Mouse (Mus musculus) brown adipose tissue, adult 24 weeks (tissue): ENCODE measurements around the gene Ncln. TPM values are rescaled to one million over a fixed set of nuclear protein-coding genes. Genes with fewer than 3 reads are reported as not detected.

Experiments used
- H3K27ac ChIP-seq: fragments of 200-500 bp; replicated peaks from 2 replicates; pipeline ENCODE4 v1.5.1; 2012; ENCODE audit warnings: low read depth, mild to moderate bottlenecking, low read length
- H3K4me1 ChIP-seq: fragments of 200-500 bp; 2 replicates; pipeline ENCODE4 v1.6.1; 2012; ENCODE audit warnings: low read length, mixed read lengths; ENCODE audit not compliant: control insufficient read depth, insufficient read depth, insufficient read length
- H3K4me3 ChIP-seq: fragments of 200-500 bp; 2 replicates; pipeline ENCODE4 v1.5.1; 2012; ENCODE audit warnings: low read depth, mild to moderate bottlenecking, low read length, moderate library complexity; ENCODE audit not compliant: insufficient read depth
- polyA plus RNA-seq: library from polyadenylated mRNA; stranded (reverse); fragments of >200 nt; gene quantifications from 2 replicates; pipeline ENCODE4 v1.2.4, GENCODE M21; 2012; ENCODE audit not compliant: missing spikeins, insufficient read depth, insufficient read length

Gene Ncln
- polyA plus RNA-seq: 13.9 and 17.9 TPM in 2 replicates

- peak within 1 kb of the TSS; percentile 77 for H3K4me3 ChIP-seq
- peak within 1 kb of the TSS; percentile 96 for H3K27ac ChIP-seq
- H3K4me1 ChIP-seq: peaks cover 25% of the 10 kb centered on the region
Measured at GRCm38 (mm10) chr10:81496264-81496901, at the start of gene Ncln. Ncln (minus strand) TSS chr10:81496392.

DNA sequence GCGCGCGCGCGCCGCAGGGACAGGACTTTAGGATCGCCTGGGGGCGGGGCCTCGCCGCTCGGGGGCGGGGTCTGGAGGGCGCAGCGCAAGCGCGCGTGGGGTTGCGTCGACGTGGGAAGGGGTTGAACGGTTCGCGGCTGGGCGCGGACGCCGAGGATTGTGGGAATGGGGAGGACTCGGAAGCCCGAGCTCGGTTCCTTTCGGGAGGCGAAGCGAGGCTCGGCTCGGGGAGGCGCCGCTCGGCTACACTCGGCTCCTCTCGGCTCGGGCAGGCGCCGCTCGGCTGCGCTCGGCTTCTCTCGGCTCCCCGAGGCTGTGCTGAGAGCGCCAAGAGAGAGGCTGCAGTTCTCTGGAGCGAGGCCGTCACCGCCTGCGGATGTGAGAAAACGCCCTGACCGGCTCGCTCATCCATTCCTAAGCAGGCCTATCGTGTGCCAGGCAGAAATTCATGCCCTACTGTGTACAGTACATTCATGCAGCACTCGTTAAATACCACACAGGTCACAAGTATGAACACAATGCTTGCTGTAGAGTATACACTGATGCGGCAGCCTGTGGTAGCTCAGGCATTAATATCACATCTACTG lies 49.1 kb upstream of the Ncln start, which contains the start of gene Gna11:
Gna11 (minus strand) TSS at position 30 of the 587 bp plus-strand sequence.
- H3K27ac ChIP-seq: peak within 1 kb of the TSS; percentile 89
- H3K4me3 ChIP-seq: peak within 1 kb of the TSS; percentile 77
- H3K4me1 ChIP-seq: peaks cover 28% of the 10 kb centered on the region

- peak overlapping the region; percentile 89; the same call in 1 of the 2 replicates for H3K27ac ChIP-seq
- peak overlapping the region; percentile 77 for H3K4me3 ChIP-seq
- peaks cover 35% of the 10 kb centered on the region for H3K4me1 ChIP-seq
Measured at GRCm38 (mm10) chr10:81544296-81545160, 48.3 kb upstream of the Ncln start.

- H3K4me1 ChIP-seq: peaks cover 36% of the 10 kb centered on the region
- peak overlapping the region; percentile 77 for H3K4me3 ChIP-seq
- peak overlapping the region; percentile 89 for H3K27ac ChIP-seq
Measured at GRCm38 (mm10) chr10:81543633-81544032, 47.4 kb upstream of the Ncln start.

GRCm38 (mm10) chr10:81542727-81543460 lies 46.7 kb upstream of the Ncln start:
- H3K4me3 ChIP-seq: peak overlapping the region; percentile 77
- peak overlapping the region; percentile 89 for H3K27ac ChIP-seq
- H3K4me1 ChIP-seq: peaks cover 37% of the 10 kb centered on the region

- peak overlapping the region; percentile 89 for H3K27ac ChIP-seq
Measured at GRCm38 (mm10) chr10:81541803-81542202, 45.6 kb upstream of the Ncln start.

DNA sequence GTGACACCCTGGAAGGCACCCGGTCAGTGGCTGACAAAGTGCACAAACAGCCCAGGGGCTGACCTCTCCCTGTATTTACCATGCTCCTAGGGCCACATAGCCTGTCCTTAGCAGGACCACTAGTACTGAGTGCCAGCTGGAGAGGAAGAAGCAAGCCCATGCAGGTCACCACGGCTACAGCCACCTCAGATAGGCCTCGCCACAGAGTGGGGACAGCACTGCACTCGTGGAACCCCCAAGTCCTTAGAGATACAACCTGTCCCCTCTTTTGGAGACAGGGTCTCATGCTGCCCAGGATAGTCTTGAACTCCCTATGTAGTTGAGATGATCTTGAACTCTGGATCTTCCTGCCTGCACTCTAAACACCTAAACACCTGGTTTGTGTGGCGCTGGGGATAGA lies 45.2 kb upstream of the Ncln start:
- Histone ChIP-seq H3K4me1 (peaks cover 41% of the 10 kb centered on the region), H3K4me3 (peak overlapping the region; percentile 14), H3K27ac (peak overlapping the region; percentile 74)

More at GRCm38 (mm10) chr10:81541803-81542202, 45.6 kb upstream of the Ncln start:
- H3K4me1 ChIP-seq: peaks cover 41% of the 10 kb centered on the region
- H3K4me3 ChIP-seq: peak overlapping the region; percentile 77

GRCm38 (mm10) chr10:81538321-81539048 lies 42.3 kb upstream of the Ncln start:
- Histone ChIP-seq H3K4me1 (peaks cover 38% of the 10 kb centered on the region), H3K27ac (no peak overlapping the region), H3K4me3 (no peak overlapping the region)

DNA sequence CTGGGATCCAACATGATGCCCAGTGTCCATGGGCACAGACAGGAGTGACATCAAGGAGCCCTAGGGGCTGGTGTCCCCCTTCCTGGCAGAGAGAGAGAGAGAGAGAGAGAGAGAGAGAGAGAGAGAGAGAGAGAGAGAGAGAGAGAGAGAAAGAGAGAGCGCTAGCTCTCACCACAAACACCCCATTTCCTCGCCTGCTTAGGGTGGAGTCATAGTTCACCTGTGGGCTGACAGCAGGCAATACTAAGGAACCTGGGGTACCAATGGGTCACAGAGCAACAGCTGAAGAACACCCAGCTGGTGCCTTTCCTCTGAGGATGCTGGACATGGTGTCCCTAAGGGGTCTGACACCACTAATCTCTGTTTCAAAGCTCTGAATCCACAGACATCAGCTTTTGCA lies 41.2 kb upstream of the Ncln start:
- Histone ChIP-seq H3K4me1 (peaks cover 27% of the 10 kb centered on the region), H3K27ac (no peak overlapping the region), H3K4me3 (no peak overlapping the region)

- peaks cover 23% of the 10 kb centered on the region for H3K4me1 ChIP-seq
- H3K27ac ChIP-seq: no peak overlapping the region
- H3K4me3 ChIP-seq: no peak overlapping the region
Measured at GRCm38 (mm10) chr10:81536734-81537133, 40.5 kb upstream of the Ncln start.

- no peak overlapping the region for H3K27ac ChIP-seq
- peaks cover 8% of the 10 kb centered on the region for H3K4me1 ChIP-seq
- H3K4me3 ChIP-seq: no peak overlapping the region
Measured at GRCm38 (mm10) chr10:81534826-81535225, 38.6 kb upstream of the Ncln start.

DNA sequence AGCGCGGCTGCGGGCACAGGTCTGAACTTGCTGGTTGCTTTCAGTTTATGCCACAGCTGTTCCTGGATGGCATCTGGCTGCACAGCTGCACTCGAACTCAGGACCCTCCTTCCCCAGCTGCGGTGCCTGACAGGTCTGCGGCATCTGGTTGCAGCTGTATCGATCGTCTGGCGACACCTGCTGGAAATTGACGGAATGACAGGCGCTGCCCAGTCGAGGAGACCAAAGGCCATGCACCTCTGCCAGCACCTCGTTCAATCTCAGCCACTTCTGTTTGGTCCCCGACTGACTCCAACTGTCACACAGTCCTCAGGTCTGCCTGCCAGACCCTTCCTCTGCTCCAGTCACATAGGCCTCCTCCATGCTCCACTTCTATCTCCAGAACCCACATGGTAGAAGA lies 30.6 kb upstream of the Ncln start:
- H3K4me1 ChIP-seq: peaks cover 3% of the 10 kb centered on the region
- no peak overlapping the region for H3K27ac ChIP-seq
- no peak overlapping the region for H3K4me3 ChIP-seq

DNA sequence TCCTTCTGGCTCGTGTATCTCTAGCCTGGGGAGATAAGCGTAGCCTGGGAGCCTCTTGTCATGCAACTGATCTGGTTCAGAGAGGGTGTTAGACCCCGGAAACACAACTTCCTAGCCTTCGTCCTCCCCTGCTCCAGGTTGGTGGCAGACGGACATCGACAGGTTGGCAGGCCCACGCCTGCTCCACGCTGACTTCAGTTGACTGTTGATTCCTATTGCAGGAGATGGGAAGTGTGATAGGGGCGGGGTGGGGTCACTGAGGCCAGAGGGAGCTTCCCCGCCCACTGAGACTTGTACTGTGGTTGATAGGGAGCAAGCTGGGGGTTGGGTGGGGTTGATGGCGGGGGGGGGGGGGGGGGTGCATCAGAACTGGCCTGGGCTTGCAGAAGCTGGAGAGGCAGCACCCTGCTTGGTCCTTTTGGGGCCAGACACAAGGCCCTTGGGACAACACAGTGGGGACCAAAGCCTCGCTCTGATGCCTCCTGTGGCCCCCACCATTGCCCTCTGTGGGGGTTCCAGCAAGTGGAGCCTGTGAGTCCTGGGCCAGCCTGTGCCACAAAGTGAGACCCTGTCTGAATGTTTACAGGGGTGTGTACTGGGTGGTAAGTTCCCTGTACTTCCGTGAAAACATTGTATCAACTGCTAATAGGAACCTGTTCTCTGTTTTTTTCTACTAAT lies 29.0 kb upstream of the Ncln start:
- Histone ChIP-seq H3K4me3 (no peak overlapping the region), H3K4me1 (peaks cover 3% of the 10 kb centered on the region), H3K27ac (peak overlapping the region; percentile 31; the same call in 1 of the 2 replicates)
